Mouse (Mus musculus): ENCODE measurements at regions not wholly inside any gene's neighbourhood (a gene's known extent, or its start where the extent isn't known, plus 50 kb on each side); places are given as distances from the start of the nearest gene placed in this dataset.
"Not testable (repeated sequence)": the region's sequence is repeated elsewhere in the genome, so short reads cannot be mapped to it uniquely, and the experiment has no call there.

GRCm38 (mm10) chr9:41449233-41449632 lies 287.7 kb upstream of the Ubash3b start:
- DNase-seq (ENCODE audit: low read depth, low spot score), result no peak

GRCm38 (mm10) chr9:41447902-41448301 lies 286.4 kb upstream of the Ubash3b start:
- DNase-seq (ENCODE audit: low read depth, low spot score), result no peak

GRCm38 (mm10) chr9:41447211-41447875 lies 285.8 kb upstream of the Ubash3b start:
- DNase-seq (ENCODE audit: low read depth, low spot score), result peak; percentile 81

- no peak for DNase-seq (ENCODE audit: low read depth, low spot score)
These were observed 285.1 kb upstream of the Ubash3b start for GRCm38 (mm10) chr9:41446431-41447203.

GRCm38 (mm10) chr9:41442418-41442817 lies 280.9 kb upstream of the Ubash3b start:
- no peak for DNase-seq (ENCODE audit: low read depth, low spot score)

GRCm38 (mm10) chr9:41439979-41440378 lies 278.5 kb upstream of the Ubash3b start:
- DNase-seq (ENCODE audit: low read depth, low spot score), result peak; percentile 77

GRCm38 (mm10) chr9:41438141-41438540 lies 276.6 kb upstream of the Ubash3b start:
- DNase-seq (ENCODE audit: low read depth, low spot score), result no peak

- DNase-seq (ENCODE audit: low read depth, low spot score), result no peak
These were observed 269.2 kb upstream of the Ubash3b start for GRCm38 (mm10) chr9:41430391-41431343.

GRCm38 (mm10) chr9:41429711-41430390 lies 268.4 kb upstream of the Ubash3b start:
- no peak for DNase-seq (ENCODE audit: low read depth, low spot score)

- DNase-seq (ENCODE audit: low read depth, low spot score), result no peak
These were observed 267.7 kb upstream of the Ubash3b start for GRCm38 (mm10) chr9:41429236-41429635.

GRCm38 (mm10) chr9:41426698-41427097 lies 265.2 kb upstream of the Ubash3b start:
- DNase-seq (ENCODE audit: low read depth, low spot score), result no peak

GRCm38 (mm10) chr9:41425225-41425624 lies 263.7 kb upstream of the Ubash3b start:
- DNase-seq (ENCODE audit: low read depth, low spot score), result no peak

GRCm38 (mm10) chr9:41413791-41414190 lies 252.3 kb upstream of the Ubash3b start:
- DNase-seq (ENCODE audit: low read depth, low spot score), result no peak

GRCm38 (mm10) chr9:41413091-41413490 lies 251.6 kb upstream of the Ubash3b start:
- DNase-seq (ENCODE audit: low read depth, low spot score), result not testable (repeated sequence)

GRCm38 (mm10) chr9:41412174-41412757 lies 250.8 kb upstream of the Ubash3b start:
- no peak for DNase-seq (ENCODE audit: low read depth, low spot score)

- no peak for DNase-seq (ENCODE audit: low read depth, low spot score)
These were observed 246.8 kb upstream of the Ubash3b start for GRCm38 (mm10) chr9:41408301-41408700.

GRCm38 (mm10) chr9:41407078-41407477 lies 245.6 kb upstream of the Ubash3b start:
- DNase-seq (ENCODE audit: low read depth, low spot score), result no peak

- DNase-seq (ENCODE audit: low read depth, low spot score), result no peak
These were observed 241.4 kb upstream of the Ubash3b start for GRCm38 (mm10) chr9:41402942-41403341.

- no peak for DNase-seq (ENCODE audit: low read depth, low spot score)
These were observed 239.5 kb upstream of the Ubash3b start for GRCm38 (mm10) chr9:41400950-41401349.

- no peak for DNase-seq (ENCODE audit: low read depth, low spot score)
These were observed 234.0 kb upstream of the Ubash3b start for GRCm38 (mm10) chr9:41395471-41395870.
